Mouse (Mus musculus): ENCODE measurements around the gene Msh5. TPM values are rescaled to one million over a fixed set of nuclear protein-coding genes. Genes with fewer than 3 reads are reported as not detected.

Msh5 gene
- polyA plus RNA-seq (2016; fragmentation: Nextera tagmentation; extraction: Ambion mirVana), result 3.5 and 4.9 TPM in 2 replicates

- 2% methylated on average over 33 of the region's 33 CpGs for WGBS
- Histone ChIP-seq H3K9ac (peak within 1 kb of the TSS; percentile 94), H3K4me2 (peak within 1 kb of the TSS; percentile 99), H3K36me3 (no peaks in the 10 kb centered on the region), H3K27ac (ENCODE audit: poor library complexity, severe bottlenecking) (peak within 1 kb of the TSS; percentile 99), H3K27me3 (replicated peaks) (no peaks in the 10 kb centered on the region), H3K9me3 (replicated peaks) (no peaks in the 10 kb centered on the region), H3K4me1 (replicated peaks) (peaks cover 50% of the 10 kb centered on the region), H3K4me3 (peak within 1 kb of the TSS; percentile 64)
- peak; percentile 91 for ATAC-seq (ENCODE audit: insufficient number of reproducible peaks, low FRiP score)
Observed at GRCm38 (mm10) chr17:35046681-35047455, at the start of gene Msh5. Msh5 (minus strand) TSS chr17:35046745.

- WGBS, result 72% methylated on average over 15 of the region's 15 CpGs
- peaks cover 18% of the 10 kb centered on the region for H3K4me1 ChIP-seq (replicated peaks)
- H3K36me3 ChIP-seq, result peaks cover 90% of the 10 kb centered on the region
- no peak overlapping the region for H3K27ac ChIP-seq (ENCODE audit: poor library complexity, severe bottlenecking)
- no peak overlapping the region for H3K4me2 ChIP-seq
- no peak overlapping the region for H3K4me3 ChIP-seq
- no peaks in the 10 kb centered on the region for H3K27me3 ChIP-seq (replicated peaks)
- no peaks in the 10 kb centered on the region for H3K9me3 ChIP-seq (replicated peaks)
- no peak for ATAC-seq (ENCODE audit: insufficient number of reproducible peaks, low FRiP score)
- 0 out of 2 replicates have a peak overlapping the region, but pooled peaks have one; percentile 11 for H3K9ac ChIP-seq
Observed at GRCm38 (mm10) chr17:35094475-35095365, 48.2 kb upstream of the Msh5 start.

GRCm38 (mm10) chr17:35092403-35093198, 46.1 kb upstream of the Msh5 start:
- WGBS, result 89% methylated on average over 14 of the region's 14 CpGs
- no peak for ATAC-seq (ENCODE audit: insufficient number of reproducible peaks, low FRiP score)
- Histone ChIP-seq H3K4me1 (replicated peaks) (peaks cover 18% of the 10 kb centered on the region), H3K4me3 (no peak overlapping the region), H3K27me3 (replicated peaks) (no peaks in the 10 kb centered on the region), H3K36me3 (peaks cover 70% of the 10 kb centered on the region), H3K4me2 (no peak overlapping the region), H3K9me3 (replicated peaks) (no peaks in the 10 kb centered on the region), H3K9ac (no peak overlapping the region), H3K27ac (ENCODE audit: poor library complexity, severe bottlenecking) (no peak overlapping the region)

GRCm38 (mm10) chr17:35090166-35090932, 43.8 kb upstream of the Msh5 start:
- Histone ChIP-seq H3K4me1 (replicated peaks) (peaks cover 22% of the 10 kb centered on the region), H3K27ac (ENCODE audit: poor library complexity, severe bottlenecking) (no peak overlapping the region; the same call in 1 of the 2 replicates), H3K9ac (peak overlapping the region; percentile 89), H3K4me2 (peak overlapping the region; percentile 72), H3K27me3 (replicated peaks) (no peaks in the 10 kb centered on the region), H3K9me3 (replicated peaks) (no peaks in the 10 kb centered on the region), H3K36me3 (peaks cover 47% of the 10 kb centered on the region), H3K4me3 (peak overlapping the region; percentile 71)
- WGBS, result 63% methylated on average over 8 of the region's 8 CpGs
- ATAC-seq (ENCODE audit: insufficient number of reproducible peaks, low FRiP score), result no peak

GRCm38 (mm10) chr17:35088825-35089644, 42.5 kb upstream of the Msh5 start, which contains the start of gene Abhd16a:
Abhd16a (plus strand) TSS chr17:35089263.
- no peaks in the 10 kb centered on the region for H3K9me3 ChIP-seq (replicated peaks)
- peaks cover 19% of the 10 kb centered on the region for H3K4me1 ChIP-seq (replicated peaks)
- WGBS, result 3% methylated on average over 65 of the region's 67 CpGs
- H3K27me3 ChIP-seq (replicated peaks), result no peaks in the 10 kb centered on the region
- peaks cover 35% of the 10 kb centered on the region for H3K36me3 ChIP-seq
- H3K27ac ChIP-seq (ENCODE audit: poor library complexity, severe bottlenecking), result peak within 1 kb of the TSS; percentile 94
- H3K4me3 ChIP-seq, result peak within 1 kb of the TSS; percentile 71
- H3K9ac ChIP-seq, result peak within 1 kb of the TSS; percentile 89
- peak within 1 kb of the TSS; percentile 72 for H3K4me2 ChIP-seq
- ATAC-seq (ENCODE audit: insufficient number of reproducible peaks, low FRiP score), result peak; percentile 97

- Histone ChIP-seq H3K9me3 (replicated peaks) (no peaks in the 10 kb centered on the region), H3K27ac (ENCODE audit: poor library complexity, severe bottlenecking) (no peak overlapping the region), H3K27me3 (replicated peaks) (no peaks in the 10 kb centered on the region), H3K36me3 (peaks cover 28% of the 10 kb centered on the region), H3K4me3 (no peak overlapping the region), H3K4me2 (no peak overlapping the region), H3K4me1 (replicated peaks) (peaks cover 19% of the 10 kb centered on the region), H3K9ac (no peak overlapping the region)
- no peak for ATAC-seq (ENCODE audit: insufficient number of reproducible peaks, low FRiP score)
- 31% methylated on average over 2 of the region's 2 CpGs for WGBS
Observed at GRCm38 (mm10) chr17:35088151-35088550, 41.6 kb upstream of the Msh5 start.

- Histone ChIP-seq H3K9ac (peak within 1 kb of the TSS; percentile 6; the same call in 1 of the 2 replicates), H3K27me3 (replicated peaks) (0 out of 2 replicates have a peak, but pooled peaks cover 9% of the 10 kb centered on the region), H3K36me3 (0 out of 2 replicates have a peak, but pooled peaks cover 1% of the 10 kb centered on the region), H3K4me2 (no peak within 1 kb of the TSS), H3K27ac (ENCODE audit: poor library complexity, severe bottlenecking) (no peak within 1 kb of the TSS), H3K9me3 (replicated peaks) (no peaks in the 10 kb centered on the region), H3K4me3 (no peak within 1 kb of the TSS), H3K4me1 (replicated peaks) (peaks cover 18% of the 10 kb centered on the region)
- no peak for ATAC-seq (ENCODE audit: insufficient number of reproducible peaks, low FRiP score)
- WGBS, result 49% methylated on average over 7 of the region's 7 CpGs
Observed at GRCm38 (mm10) chr17:35085208-35085865, 38.8 kb upstream of the Msh5 start, which contains the start of gene Ly6g6f. Ly6g6f (minus strand) TSS chr17:35085610.

GRCm38 (mm10) chr17:35083929-35084497, 37.5 kb upstream of the Msh5 start:
- Histone ChIP-seq H3K27ac (ENCODE audit: poor library complexity, severe bottlenecking) (no peak overlapping the region), H3K4me2 (no peak overlapping the region), H3K4me1 (replicated peaks) (peaks cover 23% of the 10 kb centered on the region), H3K9ac (no peak overlapping the region), H3K36me3 (no peaks in the 10 kb centered on the region), H3K9me3 (replicated peaks) (no peaks in the 10 kb centered on the region), H3K4me3 (no peak overlapping the region), H3K27me3 (replicated peaks) (0 out of 2 replicates have a peak, but pooled peaks cover 9% of the 10 kb centered on the region)
- ATAC-seq (ENCODE audit: insufficient number of reproducible peaks, low FRiP score), result no peak
- 45% methylated on average over 3 of the region's 3 CpGs for WGBS
